Mouse (Mus musculus) intestine, embryonic 16.5 days (tissue): ENCODE data around the gene Mcoln1. TPM values are rescaled to one million over a fixed set of nuclear protein-coding genes. Genes with fewer than 3 reads are reported as not detected.

ENCODE experiments used
- ATAC-seq: fragments of 200-750 bp; cut with Nextera tagmentation; 2 replicates; pipeline ENCODE4 v1.8.0; 2017; ENCODE audit warnings: moderate TSS enrichment, moderate library complexity
- H3K27ac ChIP-seq: fragments of 300-500 bp; sonication (generic); 2 replicates; pipeline ENCODE4 v1.5.1; 2014; ENCODE audit warnings: mild to moderate bottlenecking, low read length
- H3K27me3 ChIP-seq: fragments of 300-500 bp; sonication (generic); replicated peaks from 2 replicates; pipeline ENCODE4 v1.6.1; 2014; ENCODE audit warnings: low read length, control low read depth, mixed read lengths; ENCODE audit not compliant: control insufficient read depth, insufficient read depth
- H3K36me3 ChIP-seq: fragments of 300-500 bp; sonication (generic); 2 replicates; pipeline ENCODE4 v1.6.1; 2014; ENCODE audit warnings: low read length, control low read depth; ENCODE audit not compliant: control insufficient read depth, insufficient read depth
- H3K4me1 ChIP-seq: fragments of 300-500 bp; sonication (generic); 2 replicates; pipeline ENCODE4 v1.6.1; 2014; ENCODE audit warnings: low read length, control low read depth, mixed read lengths; ENCODE audit not compliant: control insufficient read depth, insufficient read depth
- H3K4me2 ChIP-seq: fragments of 300-500 bp; sonication (generic); 2 replicates; pipeline ENCODE4 v1.6.1; 2014; ENCODE audit warnings: low read depth, low read length, control low read depth
- H3K4me3 ChIP-seq: fragments of 300-500 bp; sonication (generic); 2 replicates; pipeline ENCODE4 v1.5.1; 2014; ENCODE audit warnings: mild to moderate bottlenecking, low read length
- H3K9ac ChIP-seq: fragments of 300-500 bp; sonication (generic); 2 replicates; pipeline ENCODE4 v1.6.1; 2014; ENCODE audit warnings: low read depth, low read length
- H3K9me3 ChIP-seq: fragments of 300-500 bp; sonication (generic); 2 replicates; pipeline ENCODE4 v1.6.1; 2016; ENCODE audit warnings: low read length, control low read depth; ENCODE audit not compliant: control insufficient read depth
- WGBS: fragments of 180-500 bp; shearing (Covaris S2); extraction: QIAGEN DNeasy Blood & Tissue Kit; methylation state at CpG from one replicate; pipeline ENCODE4 v1.1.7; 2014; 5-methylcytosine and 5-hydroxymethylcytosine counted together
- polyA plus RNA-seq: library from polyadenylated mRNA; unstranded; fragments of >200 nt; fragmentation: Nextera tagmentation; extraction: Ambion mirVana; gene quantifications from 2 replicates; pipeline ENCODE4 v1.2.1, GENCODE M21; 2015

Gene Mcoln1
- polyA plus RNA-seq, 1 experiment from 2014 or later: 73.6 TPM

DNA sequence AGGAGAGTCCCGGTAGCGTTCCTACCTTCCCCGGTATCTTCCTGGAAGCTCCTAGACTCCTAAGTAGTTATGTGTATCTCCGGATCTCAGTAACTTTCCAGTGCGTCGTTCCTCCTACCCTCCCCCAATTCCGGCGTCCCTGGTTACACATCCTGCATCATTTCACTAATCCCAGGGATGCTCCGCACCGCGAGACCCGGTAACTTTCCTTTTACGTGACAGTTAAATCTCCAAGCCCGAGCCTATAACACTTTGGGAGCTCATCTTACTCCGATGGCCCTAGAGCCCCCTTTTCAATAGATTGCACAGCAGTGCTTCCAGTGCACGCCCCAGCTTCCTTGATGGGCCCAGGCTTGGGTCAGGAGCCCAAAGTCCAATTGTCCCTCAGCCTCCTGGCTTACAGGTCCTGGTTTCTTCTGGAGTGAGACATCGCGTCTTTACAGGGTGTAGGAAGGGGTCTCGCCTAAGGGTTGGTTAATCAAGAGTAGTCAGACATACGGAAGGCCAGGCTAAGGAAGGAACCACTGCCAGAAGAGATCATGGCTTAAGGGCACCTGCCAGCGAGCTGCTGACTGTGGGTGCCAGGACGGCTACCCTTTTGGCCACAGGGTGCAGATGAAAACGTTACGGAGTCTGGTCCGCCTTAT is 15.6 kb downstream of the Mcoln1 start:
- WGBS: under 1% methylated on average over 25 of the region's 25 CpGs
- no peaks in the 10 kb centered on the region for H3K9me3 ChIP-seq
- peak overlapping the region; percentile 88 for H3K27ac ChIP-seq
- 0 out of 2 replicates have a peak, but pooled peaks cover 2% of the 10 kb centered on the region for H3K36me3 ChIP-seq
- H3K4me1 ChIP-seq: peaks cover 4% of the 10 kb centered on the region; the same call in 1 of the 2 replicates
- peak overlapping the region; percentile 91 for H3K4me2 ChIP-seq
- peak; percentile 70 for ATAC-seq
- H3K27me3 ChIP-seq: no peaks in the 10 kb centered on the region
- peak overlapping the region; percentile 76 for H3K4me3 ChIP-seq
- H3K9ac ChIP-seq: peak overlapping the region; percentile 77

DNA sequence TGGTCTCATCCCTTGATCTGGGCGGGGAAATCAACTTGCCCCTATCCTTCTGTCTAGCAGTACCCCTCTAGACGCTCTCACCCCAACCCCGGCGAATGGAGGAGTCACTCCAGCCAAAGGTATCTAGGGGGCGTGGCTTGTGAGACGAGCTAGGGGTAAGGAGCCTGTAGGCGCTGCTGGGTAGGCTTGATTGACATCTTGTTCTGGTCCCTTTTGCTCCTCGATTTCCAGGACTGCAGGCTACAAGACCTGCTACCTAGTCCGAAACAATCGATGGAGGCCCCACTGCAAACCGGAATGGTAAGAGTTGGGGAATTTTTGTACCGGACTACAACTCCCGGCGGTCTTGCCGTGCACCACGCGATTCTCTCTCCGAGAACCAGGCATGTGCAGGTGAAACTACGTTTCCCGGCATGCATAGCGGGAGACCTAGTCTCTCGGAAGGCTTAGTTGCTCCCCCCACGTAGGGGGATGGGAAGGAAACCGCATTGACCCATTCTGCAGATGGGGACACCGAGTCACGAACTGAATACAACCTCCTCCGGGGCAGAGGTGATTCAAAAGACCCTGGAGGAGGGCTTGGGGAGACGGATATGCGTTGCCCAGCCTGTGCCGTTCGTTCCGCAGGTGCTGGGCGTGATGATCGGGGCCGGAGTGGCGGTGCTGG is 16.3 kb downstream of the Mcoln1 start:
- H3K4me2 ChIP-seq: peak overlapping the region; percentile 91
- peaks cover 4% of the 10 kb centered on the region; the same call in 1 of the 2 replicates for H3K4me1 ChIP-seq
- peak; percentile 92 for ATAC-seq
- H3K27ac ChIP-seq: peak overlapping the region; percentile 88
- peak overlapping the region; percentile 76 for H3K4me3 ChIP-seq
- WGBS: under 1% methylated on average over 36 of the region's 36 CpGs
- H3K9me3 ChIP-seq: no peaks in the 10 kb centered on the region
- H3K9ac ChIP-seq: peak overlapping the region; percentile 77
- H3K27me3 ChIP-seq: no peaks in the 10 kb centered on the region
- H3K36me3 ChIP-seq: 0 out of 2 replicates have a peak, but pooled peaks cover 2% of the 10 kb centered on the region

- Histone ChIP-seq H3K4me1 (peaks cover 4% of the 10 kb centered on the region; the same call in 1 of the 2 replicates), H3K9me3 (no peaks in the 10 kb centered on the region), H3K9ac (peak overlapping the region; percentile 77), H3K4me3 (peak overlapping the region; percentile 76), H3K4me2 (peak overlapping the region; percentile 91), H3K36me3 (peaks cover 4% of the 10 kb centered on the region; the same call in 1 of the 2 replicates), H3K27ac (peak overlapping the region; percentile 73), H3K27me3 (no peaks in the 10 kb centered on the region)
- WGBS: 6% methylated on average over 16 of the region's 16 CpGs
- no peak for ATAC-seq
These were observed 16.8 kb downstream of the Mcoln1 start for GRCm38 (mm10) chr8:3517117-3517495.

DNA sequence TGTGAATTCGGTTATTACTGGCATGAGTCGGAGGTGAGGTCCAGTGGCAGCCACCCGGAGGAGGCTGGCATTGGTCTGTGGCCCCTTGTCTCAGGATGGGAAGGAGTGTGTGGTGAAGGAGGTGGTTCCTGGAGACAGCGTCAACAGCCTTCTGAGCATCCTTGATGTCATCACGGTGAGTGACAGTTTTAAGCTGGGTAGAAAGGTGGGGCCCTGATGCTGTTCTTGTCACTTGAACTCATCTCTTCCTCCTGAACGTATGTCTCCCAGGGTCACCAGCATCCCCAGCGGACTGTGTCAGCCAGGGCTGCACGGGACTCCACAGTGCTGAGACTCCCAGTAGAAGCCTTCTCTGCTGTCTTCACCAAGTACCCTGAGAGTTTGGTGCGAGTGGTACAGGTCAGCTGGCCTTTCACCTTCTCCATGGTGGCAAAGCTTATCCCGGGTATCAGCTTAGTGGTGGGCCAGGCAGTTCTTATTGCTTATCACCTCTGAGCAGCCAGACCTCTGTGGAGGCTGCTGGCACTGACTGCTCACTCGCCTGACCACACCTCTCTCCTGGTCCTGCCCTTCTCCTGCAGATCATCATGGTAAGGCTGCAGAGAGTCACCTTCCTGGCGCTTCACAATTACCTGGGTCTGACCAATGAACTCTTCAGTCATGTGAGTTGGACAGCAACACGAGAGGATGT is 21.9 kb downstream of the Mcoln1 start:
- H3K4me1 ChIP-seq: no peaks in the 10 kb centered on the region
- H3K36me3 ChIP-seq: peaks cover 19% of the 10 kb centered on the region
- no peak overlapping the region for H3K4me3 ChIP-seq
- no peak overlapping the region for H3K4me2 ChIP-seq
- 90% methylated on average over 13 of the region's 13 CpGs for WGBS
- no peak overlapping the region for H3K9ac ChIP-seq
- ATAC-seq: peak; percentile 70
- H3K9me3 ChIP-seq: no peaks in the 10 kb centered on the region
- no peaks in the 10 kb centered on the region for H3K27me3 ChIP-seq
- H3K27ac ChIP-seq: no peak overlapping the region

GRCm38 (mm10) chr8:3530816-3531215 is 30.6 kb downstream of the Mcoln1 start:
- H3K9me3 ChIP-seq: no peaks in the 10 kb centered on the region
- no peak for ATAC-seq
- 88% methylated on average over 5 of the region's 5 CpGs for WGBS
- no peaks in the 10 kb centered on the region for H3K4me1 ChIP-seq
- no peak overlapping the region for H3K9ac ChIP-seq
- no peak overlapping the region for H3K4me3 ChIP-seq
- H3K36me3 ChIP-seq: peaks cover 10% of the 10 kb centered on the region
- H3K27me3 ChIP-seq: no peaks in the 10 kb centered on the region
- H3K27ac ChIP-seq: no peak overlapping the region
- no peak overlapping the region for H3K4me2 ChIP-seq

GRCm38 (mm10) chr8:3531936-3532335 is 31.7 kb downstream of the Mcoln1 start:
- no peaks in the 10 kb centered on the region for H3K4me1 ChIP-seq
- H3K27ac ChIP-seq: no peak overlapping the region
- no peak overlapping the region for H3K4me2 ChIP-seq
- no peak for ATAC-seq
- no peaks in the 10 kb centered on the region for H3K27me3 ChIP-seq
- WGBS: 96% methylated on average over 18 of the region's 18 CpGs
- H3K9me3 ChIP-seq: no peaks in the 10 kb centered on the region
- H3K36me3 ChIP-seq: peaks cover 9% of the 10 kb centered on the region
- no peak overlapping the region for H3K9ac ChIP-seq
- H3K4me3 ChIP-seq: no peak overlapping the region

- Histone ChIP-seq H3K27ac (no peak overlapping the region), H3K9me3 (no peaks in the 10 kb centered on the region), H3K4me2 (no peak overlapping the region), H3K27me3 (no peaks in the 10 kb centered on the region), H3K4me1 (no peaks in the 10 kb centered on the region), H3K36me3 (peaks cover 24% of the 10 kb centered on the region), H3K9ac (no peak overlapping the region), H3K4me3 (no peak overlapping the region)
- 63% methylated on average over 15 of the region's 15 CpGs for WGBS
- ATAC-seq: peak; percentile 57
These were observed 36.0 kb downstream of the Mcoln1 start for GRCm38 (mm10) chr8:3536053-3536841.

- H3K27me3 ChIP-seq: no peaks in the 10 kb centered on the region
- ATAC-seq: peak; percentile 67
- 90% methylated on average over 9 of the region's 9 CpGs for WGBS
- H3K9me3 ChIP-seq: no peaks in the 10 kb centered on the region
- no peak overlapping the region for H3K4me2 ChIP-seq
- no peak overlapping the region for H3K4me3 ChIP-seq
- peaks cover 21% of the 10 kb centered on the region for H3K36me3 ChIP-seq
- H3K9ac ChIP-seq: no peak overlapping the region
- H3K27ac ChIP-seq: no peak overlapping the region
- no peaks in the 10 kb centered on the region for H3K4me1 ChIP-seq
These were observed 36.7 kb downstream of the Mcoln1 start for GRCm38 (mm10) chr8:3536940-3537339.

DNA sequence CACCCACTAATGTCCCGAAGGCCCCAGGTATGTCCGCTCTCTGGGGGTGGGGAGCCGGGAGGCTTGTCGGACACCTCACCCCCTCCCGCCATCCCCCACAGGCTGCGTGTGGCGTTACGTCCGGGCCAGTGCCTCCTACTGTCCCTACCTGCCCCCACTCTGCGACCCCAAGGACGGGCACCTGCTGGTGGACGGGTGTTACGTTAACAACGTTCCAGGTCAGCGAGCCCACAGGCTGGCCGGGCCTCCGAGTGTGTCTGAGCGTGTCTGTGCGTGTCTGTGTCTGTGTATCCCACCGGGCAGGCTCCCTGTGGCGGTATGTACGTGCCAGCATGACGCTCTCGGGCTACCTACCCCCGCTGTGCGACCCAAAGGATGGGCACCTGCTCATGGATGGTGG is 37.4 kb downstream of the Mcoln1 start:
- Histone ChIP-seq H3K36me3 (peaks cover 24% of the 10 kb centered on the region), H3K4me3 (no peak overlapping the region), H3K9me3 (no peaks in the 10 kb centered on the region), H3K27me3 (no peaks in the 10 kb centered on the region), H3K9ac (no peak overlapping the region), H3K27ac (no peak overlapping the region), H3K4me2 (no peak overlapping the region), H3K4me1 (no peaks in the 10 kb centered on the region)
- 96% methylated on average over 26 of the region's 26 CpGs for WGBS
- ATAC-seq: no peak
